Mouse (Mus musculus) layer of hippocampus, adult 18-20 months (tissue): ENCODE measurements around the gene Smtnl2. TPM values are rescaled to one million over a fixed set of nuclear protein-coding genes. Genes with fewer than 3 reads are reported as not detected.
"Not testable (repeated sequence)": the region's sequence is repeated elsewhere in the genome, so short reads cannot be mapped to it uniquely, and the experiment has no call there.

Experiments used
- DNase-seq, 2 experiments: peaks; one replicate each; pipeline ENCODE4 v3.0.0; 2022; ENCODE audit warnings: low spot score in 2 of 2
- long read RNA-seq: library from polyadenylated mRNA; stranded (forward); transcript quantifications from one replicate; pipeline ENCODE4 v2.0.0, GENCODE M21; 2021
- total RNA-seq, 2 experiments: library from RNA; stranded (reverse); gene quantifications; 2 replicates each; pipeline ENCODE4 v1.2.3; 2021

Gene Smtnl2
- total RNA-seq = 1 to 10 TPM; 1.3 to 2.9 TPM
- long read RNA-seq = 0 reads

DNA sequence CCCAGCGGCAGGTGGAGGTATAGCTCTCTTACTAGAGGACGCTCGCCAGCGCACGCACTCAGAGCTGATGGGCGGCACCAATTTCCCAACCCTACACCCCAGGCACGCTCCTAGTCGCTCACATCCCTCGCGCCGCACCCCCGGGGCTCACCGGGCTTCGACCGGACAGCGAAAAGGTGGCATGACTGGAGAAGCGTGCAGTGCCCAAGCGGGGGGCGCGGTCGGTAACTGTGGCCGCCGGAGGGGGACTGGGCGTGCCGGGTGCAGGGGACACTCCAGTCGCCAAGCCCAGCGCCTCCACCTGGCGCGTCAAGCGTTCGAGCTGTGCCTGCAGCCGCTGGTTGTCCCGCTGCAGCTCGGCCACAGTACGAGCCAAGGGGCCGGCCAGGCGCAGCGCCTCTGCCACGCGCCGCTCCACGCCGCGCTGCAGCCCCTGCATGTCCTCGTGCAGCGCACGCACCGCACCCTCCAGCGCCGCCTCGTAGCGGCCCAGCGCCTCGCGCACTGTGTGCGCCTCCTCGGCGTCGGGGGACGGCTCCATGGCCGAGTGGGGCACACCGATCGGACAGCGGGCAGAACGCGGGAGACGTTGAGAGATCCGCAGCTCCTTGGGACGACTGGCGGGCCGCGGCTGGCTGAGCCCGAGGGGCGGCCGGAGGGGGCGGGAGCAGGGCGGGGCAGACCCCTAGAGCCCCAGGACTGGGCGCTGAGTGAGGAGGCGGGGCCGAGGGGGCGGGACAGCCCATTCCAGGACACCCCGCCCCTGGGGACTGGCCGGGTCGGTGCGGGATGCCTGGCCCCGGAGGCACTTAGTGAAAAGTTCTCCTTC is at the start of gene Smtnl2:
Gene Smtnl2 (minus strand): TSS at position 621 of the 829 bp plus-strand sequence.
- peak in 1 of 2 experiments; percentile 36 for DNase-seq

DNA sequence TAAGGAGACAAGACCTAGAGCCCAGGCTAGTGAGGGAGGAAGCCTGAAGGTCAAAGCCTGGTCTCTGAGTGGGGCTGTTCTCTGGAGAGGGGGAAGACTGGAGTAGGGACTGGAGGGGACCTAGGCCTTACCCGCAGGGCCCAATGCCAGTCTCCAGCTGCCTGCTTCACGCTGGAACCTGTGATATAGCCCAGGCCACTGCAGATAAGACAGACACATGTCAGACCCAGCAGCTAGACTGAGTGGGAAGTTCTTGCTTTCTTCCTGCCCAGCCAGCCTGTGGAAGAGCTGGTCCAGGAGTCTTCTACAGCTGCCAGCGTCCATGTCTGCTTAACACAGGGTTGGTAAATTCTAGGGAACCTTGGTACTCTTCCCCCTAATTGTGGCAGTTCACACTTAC is 47.0 kb upstream of the Smtnl2 start:
- no peak for DNase-seq

DNA sequence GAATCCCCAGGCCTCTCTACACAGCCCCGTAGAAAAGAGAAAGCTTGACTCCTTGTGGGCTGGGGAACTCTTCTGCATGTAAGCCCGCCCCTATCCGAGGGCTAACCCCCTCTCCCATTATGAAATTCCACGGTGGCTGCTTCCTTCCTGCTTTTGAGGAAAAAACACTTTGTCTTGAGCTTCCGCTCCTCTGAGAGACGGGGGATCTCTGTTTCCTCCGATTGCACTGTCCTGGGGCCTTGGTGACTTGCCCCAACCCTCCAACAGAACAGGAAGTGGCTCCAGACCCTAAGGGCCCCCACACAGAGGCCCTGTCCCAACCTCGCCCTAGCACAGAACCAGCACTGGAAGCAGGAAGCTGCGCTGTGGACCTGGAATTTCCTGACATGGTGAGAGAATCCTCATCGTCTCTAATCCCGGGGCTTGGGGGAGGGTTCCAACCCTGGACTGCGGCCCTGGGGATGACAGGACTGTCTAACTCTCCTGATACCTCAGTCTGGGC is 46.5 kb upstream of the Smtnl2 start:
- no peak for DNase-seq

DNA sequence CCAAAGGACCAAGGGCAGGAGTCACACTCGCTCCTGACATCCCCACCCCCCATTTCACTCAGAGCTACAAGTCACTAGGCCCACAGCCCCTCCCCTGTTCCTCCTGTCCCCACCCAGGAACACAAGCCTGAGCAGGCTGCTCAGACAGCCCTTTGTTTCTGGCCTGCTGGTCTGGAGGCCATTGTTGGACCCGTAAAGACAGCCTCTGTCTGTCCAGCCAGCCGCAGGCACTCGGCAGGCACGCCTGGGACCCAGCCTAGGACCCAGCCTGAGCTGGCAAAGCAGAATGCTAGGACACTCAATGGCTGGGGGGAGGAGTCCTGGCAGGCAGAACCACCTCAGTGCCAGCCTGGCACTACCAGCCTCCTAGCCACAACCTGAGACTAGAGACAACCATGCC is 44.2 kb upstream of the Smtnl2 start:
- DNase-seq = peak; percentile 50 to 79

DNA sequence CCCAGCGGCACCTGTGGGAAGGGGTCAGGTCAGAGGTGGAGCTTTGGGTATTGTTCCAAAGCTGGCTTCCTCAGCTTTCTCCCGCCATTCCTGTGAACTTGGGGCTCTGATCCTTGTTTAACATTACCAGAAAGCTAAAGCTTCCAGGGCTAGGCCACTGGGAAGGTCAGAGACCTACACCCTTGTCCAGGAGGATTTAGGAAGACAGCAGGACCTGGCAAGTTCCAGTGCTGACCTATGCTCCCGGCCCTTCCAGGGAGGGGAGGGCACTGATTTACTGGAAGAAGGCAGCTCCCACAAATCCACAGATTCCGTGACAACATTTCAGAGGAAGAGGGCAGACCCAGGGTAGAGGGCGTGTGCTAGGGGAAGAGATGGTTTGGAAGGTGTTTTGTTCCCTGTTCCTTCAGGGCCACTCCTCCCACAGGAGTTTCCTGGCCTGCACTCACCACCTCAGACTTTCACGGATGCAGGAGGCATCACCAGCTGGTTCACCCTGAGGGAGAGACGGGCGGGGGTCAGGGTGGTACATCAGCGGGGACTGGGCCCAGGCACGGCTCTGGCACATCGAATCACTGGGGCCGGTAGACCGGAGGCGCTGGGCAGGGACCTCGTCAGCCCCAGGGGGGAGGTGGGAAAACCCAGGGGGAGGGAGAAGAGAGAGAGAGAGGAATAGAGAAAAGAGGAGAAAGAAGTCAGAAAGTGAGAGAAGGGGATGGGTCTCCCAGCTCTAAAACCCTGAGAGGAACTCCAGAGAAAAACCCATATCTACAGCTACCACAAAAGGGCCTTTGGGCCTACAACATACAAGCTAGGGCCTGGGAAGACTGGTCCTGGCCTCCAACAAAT is 41.8 kb upstream of the Smtnl2 start:
- DNase-seq = no peak

DNA sequence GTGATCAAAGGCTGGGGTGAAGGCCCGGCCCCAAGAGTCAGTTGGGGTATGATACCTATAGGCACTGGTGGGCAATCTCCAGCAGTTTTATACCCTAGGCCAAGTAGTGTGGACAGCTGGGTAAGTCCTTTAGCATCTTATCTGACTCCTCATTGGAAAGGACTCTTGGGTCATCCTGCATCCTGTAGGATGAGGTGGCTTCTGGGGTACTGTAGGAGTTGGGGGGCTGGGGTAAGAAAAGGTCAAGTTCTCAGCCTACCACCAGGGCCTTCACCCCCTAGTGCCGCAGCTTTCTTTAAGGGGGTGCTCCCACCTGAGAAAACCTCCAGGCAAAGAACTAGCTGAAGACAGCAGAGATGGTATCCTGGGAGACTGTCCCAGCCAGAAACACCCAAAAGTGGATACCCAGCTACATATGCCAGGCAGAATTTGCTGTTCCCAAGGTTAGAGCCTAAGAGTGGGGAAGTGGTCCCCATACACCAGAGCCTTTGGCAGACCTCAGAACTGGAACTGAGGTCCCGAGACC is 40.7 kb upstream of the Smtnl2 start:
- DNase-seq = no peak

DNA sequence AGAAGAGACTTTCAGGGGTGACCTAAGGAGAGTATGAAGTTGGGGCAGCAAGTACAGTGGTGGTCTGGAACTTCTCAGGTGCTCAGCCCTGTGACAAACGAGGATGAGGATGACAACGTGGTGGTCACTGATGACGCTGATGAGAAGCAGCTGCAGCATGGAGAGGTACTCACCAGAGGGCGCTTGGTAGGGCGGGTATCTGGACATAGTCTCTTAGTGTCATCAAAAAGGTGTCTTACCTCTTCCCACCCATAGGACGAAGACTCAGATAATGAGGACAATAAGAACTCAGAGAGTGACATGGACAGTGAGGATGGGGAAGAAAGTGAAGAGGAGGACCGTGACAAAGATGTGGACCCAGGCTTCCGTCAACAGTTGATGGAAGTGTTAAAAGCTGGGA is 36.0 kb upstream of the Smtnl2 start:
- no peak for DNase-seq

DNA sequence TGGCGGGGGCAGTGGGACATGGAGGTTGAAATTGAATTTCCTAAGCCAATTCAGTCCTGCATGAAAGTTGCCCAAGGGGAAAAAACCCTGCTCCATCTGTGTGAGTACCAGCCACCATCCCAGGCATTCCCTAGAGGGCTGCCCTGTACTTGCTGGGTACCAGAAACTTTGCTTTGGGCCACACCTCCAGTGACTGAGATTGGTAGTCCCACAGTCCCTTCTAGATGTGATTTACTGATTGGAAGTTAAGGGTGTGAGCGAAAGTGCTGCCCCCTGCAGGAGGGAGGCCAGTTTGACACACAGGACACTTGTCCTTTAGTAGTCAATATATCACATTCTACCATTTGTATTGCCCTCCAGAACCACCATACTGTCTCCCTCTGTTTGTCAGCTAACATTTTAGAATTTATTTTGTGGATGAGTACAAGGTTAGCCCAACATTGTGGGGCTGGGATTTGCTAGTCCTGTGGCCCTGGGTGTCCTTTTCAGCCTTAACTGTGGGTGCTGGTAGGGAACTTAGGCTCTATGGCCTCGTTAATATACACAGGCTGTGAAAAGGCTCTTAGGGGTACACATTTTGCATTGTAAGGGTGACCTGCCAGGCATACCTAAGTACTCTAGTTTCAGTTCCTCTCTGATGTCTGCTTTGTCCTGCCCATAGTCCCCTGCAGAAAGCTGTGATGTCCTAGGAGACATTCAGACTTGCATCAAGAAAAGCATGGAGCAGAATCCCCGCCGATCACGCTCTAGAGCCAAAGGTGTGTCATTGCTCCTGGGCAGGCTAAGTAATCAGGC is 35.0 kb upstream of the Smtnl2 start:
- DNase-seq = peak in 1 of 2 experiments; percentile 67

DNA sequence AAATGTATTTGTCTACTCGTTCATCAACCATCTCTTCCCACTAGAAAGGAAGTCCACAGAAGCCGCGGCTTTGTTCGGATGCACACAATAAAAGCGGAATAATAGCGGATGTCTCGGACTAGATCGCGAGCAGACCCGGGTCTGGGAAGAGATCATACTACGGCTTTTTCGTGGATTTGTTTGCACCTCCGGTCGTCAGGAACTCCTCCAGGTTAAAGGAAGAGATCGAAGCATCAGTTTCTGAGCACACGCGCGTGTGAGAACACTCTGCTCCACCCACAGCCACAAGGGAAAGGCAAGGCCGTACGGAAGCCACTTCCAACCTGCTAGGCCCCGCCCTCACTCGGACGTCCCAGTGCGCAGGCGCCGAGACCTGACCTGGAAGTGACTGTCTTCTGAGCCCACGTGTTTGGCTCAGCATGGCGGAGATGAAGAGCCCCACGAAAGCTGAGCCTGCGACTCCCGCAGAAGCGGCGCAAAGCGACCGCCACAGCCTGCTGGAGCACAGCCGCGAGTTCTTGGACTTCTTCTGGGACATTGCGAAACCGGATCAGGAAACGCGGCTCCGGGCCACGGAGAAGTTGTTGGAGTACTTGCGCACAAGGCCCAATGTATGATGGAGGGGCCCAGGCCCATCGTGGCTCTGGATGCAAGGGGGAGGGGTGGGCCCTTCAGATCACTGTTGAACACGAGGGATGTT is 29.6 kb upstream of the Smtnl2 start, which contains the start of gene Mybbp1a:
Gene Mybbp1a (plus strand): TSS at position 391 of the 700 bp plus-strand sequence.
- peak; percentile 97 to 99 for DNase-seq

DNA sequence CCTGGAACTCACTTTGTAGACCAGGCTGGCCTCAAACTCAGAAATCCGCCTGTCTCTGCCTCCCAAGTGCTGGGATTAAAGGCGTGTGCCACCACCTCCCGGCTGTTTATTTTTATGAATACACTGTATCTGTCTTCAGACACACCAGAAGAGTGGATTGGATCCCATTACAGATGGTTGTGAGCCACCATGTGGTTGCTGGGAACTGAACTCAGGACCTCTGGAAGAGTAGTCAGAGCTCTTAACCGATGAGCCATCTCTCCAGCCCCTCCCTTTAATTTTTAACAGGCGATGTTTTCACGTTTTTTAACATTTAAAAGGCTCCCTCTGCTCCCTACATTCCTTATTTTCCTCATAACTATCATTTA is 29.1 kb upstream of the Smtnl2 start:
- not testable (repeated sequence) for DNase-seq

DNA sequence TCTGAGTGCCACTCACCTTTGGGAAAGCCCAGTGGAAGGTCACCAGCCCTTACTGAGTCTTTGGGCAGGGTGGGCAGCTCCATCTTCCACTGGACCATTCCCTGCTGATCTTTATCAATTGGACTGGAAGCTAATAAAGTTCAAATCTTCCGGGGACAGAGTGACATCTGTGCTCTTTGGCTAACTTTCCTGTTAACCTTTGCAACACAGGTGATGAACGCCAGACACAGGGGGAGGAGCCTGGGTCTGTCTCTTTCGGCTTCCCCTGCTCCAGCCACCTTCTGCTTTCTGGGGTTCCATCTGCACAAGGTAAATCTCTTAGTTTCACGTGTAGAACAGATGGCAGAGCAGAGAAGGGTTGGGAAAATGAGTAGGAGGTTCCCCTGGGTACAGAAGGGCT is 26.9 kb upstream of the Smtnl2 start:
- DNase-seq = no peak

DNA sequence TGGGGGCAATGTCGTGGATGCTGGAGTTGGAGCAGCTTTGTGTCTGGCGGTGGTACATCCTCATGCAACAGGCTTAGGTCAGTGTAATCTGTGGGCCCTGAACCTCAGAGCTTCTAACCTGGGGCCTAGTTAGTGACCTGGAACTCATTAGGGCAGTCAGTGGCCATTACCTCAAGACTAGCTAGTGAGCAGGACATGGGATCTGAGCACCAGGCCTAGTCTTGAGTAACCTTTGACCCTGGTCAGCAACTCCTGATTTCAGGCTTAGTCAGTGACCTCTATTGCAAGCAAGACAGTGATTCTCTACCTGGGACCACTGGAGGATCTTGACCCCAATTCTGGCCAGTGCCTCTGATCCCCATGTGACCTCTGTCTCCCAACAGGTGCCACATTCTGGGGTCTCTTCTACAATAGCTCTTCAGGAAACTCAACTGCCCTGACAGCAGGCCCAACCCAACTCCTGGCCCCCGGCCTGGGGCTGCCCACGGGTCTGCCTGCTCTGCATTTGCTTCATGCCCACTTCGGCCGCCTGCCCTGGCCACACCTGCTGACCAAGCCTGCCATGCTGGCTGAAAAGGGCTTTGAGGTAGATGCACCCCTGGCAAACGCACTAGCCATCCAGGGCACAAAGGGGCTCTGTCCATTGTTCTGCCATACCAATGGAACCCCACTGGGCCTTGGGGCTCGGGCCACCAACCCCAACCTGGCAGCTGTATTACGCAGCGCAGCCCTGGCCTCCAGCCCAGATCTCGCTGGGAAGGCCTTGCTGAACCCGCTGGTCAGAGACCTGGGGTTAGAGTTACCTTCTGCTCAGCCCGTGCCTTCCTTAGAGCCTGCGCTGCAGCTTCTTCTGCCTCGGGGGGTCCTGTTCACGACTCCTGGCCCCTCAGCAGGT is 25.5 kb upstream of the Smtnl2 start:
- no peak for DNase-seq

DNA sequence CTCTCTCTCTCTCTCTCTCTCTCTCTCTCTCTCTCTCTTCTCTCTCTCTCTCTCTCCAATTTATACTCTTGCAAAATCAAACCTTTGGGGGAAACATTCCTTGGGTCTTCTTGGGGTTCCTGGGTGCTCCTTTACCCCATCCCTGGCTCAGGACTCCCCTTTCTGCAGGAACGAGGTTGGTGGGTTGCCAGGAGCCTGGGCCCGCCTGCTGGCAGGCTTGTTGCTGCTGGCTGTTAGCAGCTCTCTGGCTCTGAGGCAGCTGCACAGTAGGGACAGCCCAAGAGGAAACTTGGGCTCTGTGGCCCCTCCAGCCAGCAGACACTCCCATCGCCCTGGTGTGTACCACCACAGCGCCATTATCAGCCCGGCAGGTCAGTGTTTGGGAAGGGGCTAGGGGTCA is 24.8 kb upstream of the Smtnl2 start:
- no peak for DNase-seq

DNA sequence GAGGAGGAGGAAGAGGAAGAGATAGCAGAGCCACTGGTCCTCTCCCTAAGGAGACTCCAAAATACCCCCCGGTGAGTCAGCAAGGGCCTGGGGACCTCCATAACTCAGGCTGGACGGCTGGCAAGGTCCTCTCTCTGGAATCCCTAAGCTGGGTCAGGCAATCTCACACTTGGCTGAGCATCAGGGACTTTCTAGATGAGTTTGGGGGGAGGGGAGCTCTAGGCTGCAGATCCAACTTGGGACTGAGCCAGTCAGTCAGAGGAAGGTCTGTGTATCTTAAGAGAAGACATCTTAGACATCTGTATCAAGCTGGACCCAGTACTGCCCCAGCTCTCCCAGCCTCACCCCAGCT is 24.2 kb upstream of the Smtnl2 start:
- DNase-seq = peak in 1 of 2 experiments; percentile 11

DNA sequence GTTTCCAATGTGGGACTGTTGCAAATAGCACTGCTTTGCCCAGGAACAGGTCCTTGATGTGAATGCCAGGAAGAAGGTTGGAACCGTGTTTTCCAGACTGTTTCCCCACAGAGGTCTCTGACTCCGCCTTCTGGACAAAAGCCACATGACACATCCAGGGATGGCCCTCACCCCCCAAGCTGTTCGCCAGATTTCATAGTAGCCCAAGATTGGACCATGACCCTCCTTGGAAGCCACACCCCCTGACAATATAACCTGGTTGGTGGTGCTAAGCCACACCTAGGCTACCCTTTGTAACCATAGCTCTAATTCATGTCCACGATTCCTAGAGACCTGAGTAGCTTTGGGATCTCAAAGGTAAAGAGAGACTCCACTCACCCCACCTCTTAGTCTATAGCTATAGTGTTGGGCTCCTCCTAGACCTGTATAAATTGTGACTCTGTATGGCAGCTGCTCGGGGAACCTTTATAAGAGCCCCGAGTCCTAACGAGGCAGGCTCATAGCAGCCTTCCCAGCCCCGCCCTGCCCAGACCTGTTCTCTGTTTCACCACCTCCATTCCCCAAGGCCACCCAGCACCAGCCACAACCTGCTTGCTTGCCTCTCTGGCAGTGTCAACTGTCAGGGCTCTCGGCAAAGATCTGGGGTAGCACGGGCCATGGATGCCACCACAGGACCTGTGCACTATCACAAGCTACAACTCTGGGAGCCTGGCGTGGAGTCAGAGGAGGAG is 23.6 kb upstream of the Smtnl2 start, which contains the start of gene Ggt6:
Gene Ggt6 (plus strand): TSS at position 564 of the 731 bp plus-strand sequence.
- no peak for DNase-seq

DNA sequence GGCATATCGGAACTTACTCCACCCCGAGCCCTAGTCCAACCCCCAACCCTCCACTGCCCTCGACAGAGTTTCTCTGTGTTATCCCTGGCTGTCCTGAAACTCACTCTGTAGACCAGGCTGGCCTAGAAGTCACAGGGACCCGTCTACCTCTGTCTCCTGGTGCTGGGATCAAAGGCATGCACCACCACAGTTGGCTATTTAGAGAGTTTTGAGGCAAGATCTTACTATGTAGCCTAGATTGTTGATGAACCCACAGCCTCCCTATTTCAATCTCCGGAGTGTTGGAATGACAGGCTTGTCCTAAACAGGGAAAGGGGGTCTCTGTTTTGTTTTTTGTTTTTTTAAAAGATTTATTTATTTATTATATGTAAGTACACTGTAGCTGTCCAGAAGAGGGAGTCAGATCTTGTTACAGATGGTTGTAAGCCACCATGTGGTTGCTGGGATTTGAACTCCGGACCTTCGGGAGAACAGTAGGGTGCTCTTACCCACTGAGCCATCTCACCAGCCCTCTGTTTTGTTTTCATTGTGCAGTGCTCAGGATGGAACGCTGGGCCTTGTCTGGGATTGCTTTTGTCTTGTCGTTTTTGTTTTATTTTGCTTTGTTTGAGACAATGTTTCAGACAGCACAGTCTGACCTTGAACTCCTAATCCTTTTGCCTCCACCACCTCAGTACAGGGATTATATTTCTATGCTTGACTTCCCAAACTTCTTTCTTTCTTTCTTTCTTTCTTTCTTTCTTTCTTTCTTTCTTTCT is 19.0 kb upstream of the Smtnl2 start:
- not testable (repeated sequence) for DNase-seq

DNA sequence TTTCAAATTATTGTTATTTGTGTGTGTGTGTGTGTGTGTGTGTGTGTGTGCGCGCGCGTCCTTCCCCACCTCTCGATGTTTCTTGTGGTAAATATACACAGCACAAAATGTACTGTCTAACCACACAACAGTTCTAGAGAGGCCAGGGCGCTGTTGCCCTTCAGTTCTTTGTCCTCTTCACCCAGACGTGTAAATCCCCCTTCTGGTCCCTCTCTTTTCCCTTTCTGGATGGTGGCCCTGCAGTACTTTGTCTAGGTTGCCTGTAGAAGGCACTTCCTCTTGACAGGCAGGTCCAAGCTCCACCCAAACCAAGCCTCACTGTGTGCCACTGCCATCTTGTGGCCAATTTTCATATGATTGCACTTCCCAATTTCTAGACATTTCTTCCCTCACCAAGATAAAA is 17.8 kb upstream of the Smtnl2 start:
- peak; percentile 73 to 91 for DNase-seq

DNA sequence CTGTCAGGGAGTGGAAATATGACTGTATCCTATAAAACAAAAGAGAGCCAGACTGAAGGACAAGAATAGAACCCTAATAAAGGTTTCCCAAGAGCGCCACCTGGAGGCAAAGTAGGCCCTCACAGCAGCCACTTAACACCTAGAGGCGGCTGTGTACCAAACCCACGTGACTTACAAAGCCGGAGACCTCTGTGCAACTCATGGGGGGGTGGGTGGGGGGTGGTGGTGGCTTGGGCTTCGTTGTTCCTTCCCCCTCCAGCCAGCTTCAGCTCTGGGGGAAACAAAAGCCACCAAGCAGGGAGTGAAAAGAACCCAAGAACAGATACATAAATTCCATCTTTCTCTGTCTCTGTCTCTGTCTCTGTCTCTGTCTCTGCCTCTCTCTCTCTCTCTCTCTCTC is 17.2 kb upstream of the Smtnl2 start:
- DNase-seq = peak; percentile 56 to 87
